Comparison of ENCODE assay signal across 27 mouse cellular contexts in the genomic region with DNA sequence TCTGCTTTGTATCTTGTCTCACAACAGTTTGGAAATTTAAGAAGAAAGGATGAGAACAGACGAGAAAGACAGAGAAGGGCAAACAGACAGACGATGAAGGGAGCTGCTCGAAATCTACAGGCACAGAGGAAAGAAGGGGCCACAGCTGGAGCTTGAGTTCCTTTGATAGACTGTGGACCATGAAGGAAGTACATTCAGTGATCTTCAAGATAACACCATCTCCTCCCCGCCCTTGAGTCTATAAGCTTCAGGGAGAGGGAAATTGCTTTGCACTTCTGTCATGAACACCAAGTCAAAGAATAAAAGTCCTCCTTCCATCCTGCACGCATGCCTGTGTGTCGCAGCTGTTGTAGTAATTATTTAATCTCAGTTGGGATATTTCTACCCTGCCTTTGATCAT. TPM values are rescaled to one million over a fixed set of nuclear protein-coding genes. Genes with fewer than 3 reads are reported as not detected.
DNase-seq lines count a peak whose midpoint lies in the region; ATAC-seq and TF ChIP-seq lines count a peak whose summit lies in the region.
"Had no signal": no experiment of that assay in that cellular context is flagged by ENCODE, and none has a peak within 500 bp of the region (broad histone marks: within the 10 kb centered on the region; RNA-seq: fewer than 3 reads in every experiment).

No protein-coding gene starts in this region.

- no peak for TF ChIP-seq CTCF in G1E (IDR thresholded peaks at IDR 0.05; ENCODE audit: low read depth, low read length)

- no peak overlapping the region; the same call in 1 of the 2 replicates for H3K4me3 ChIP-seq in G1E (ENCODE audit: low read depth, low read length)
- no peak overlapping the region for H3K4me3 ChIP-seq in kidney, embryonic 15.5 days (replicated peaks)
- H3K4me3 ChIP-seq: embryonic facial prominence, embryonic 15.5 days; gastrocnemius, adult 2 months; midbrain, embryonic 13.5 days; neural tube, embryonic 13.5 days; stomach, embryonic 15.5 days had no signal

- H3K4me1 ChIP-seq in G1E (ENCODE audit: insufficient read depth, low read depth, low read length), result peaks cover 11% of the 10 kb centered on the region
- no peaks in the 10 kb centered on the region for H3K4me1 ChIP-seq in kidney, embryonic 15.5 days
- H3K4me1 ChIP-seq: embryonic facial prominence, embryonic 15.5 days; midbrain, embryonic 13.5 days; neural tube, embryonic 13.5 days; stomach, embryonic 15.5 days had no signal

- 70% methylated on average over 6 of the region's 6 CpGs for WGBS in kidney, embryonic 15.5 days

- H3K27me3 ChIP-seq in G1E (ENCODE audit: insufficient read depth, low read length), result no peaks in the 10 kb centered on the region
- no peaks in the 10 kb centered on the region for H3K27me3 ChIP-seq in kidney, embryonic 15.5 days
- H3K27me3 ChIP-seq: embryonic facial prominence, embryonic 15.5 days; midbrain, embryonic 13.5 days; neural tube, embryonic 13.5 days; stomach, embryonic 15.5 days had no signal

- H3K4me2 ChIP-seq in kidney, embryonic 15.5 days, result no peak overlapping the region
- H3K4me2 ChIP-seq: embryonic facial prominence, embryonic 15.5 days; lung, embryonic 14.5 days; midbrain, embryonic 13.5 days; neural tube, embryonic 13.5 days; stomach, embryonic 15.5 days had no signal

- no peaks in the 10 kb centered on the region for H3K9me3 ChIP-seq in G1E (replicated peaks)
- no peaks in the 10 kb centered on the region for H3K9me3 ChIP-seq in kidney, embryonic 15.5 days (replicated peaks)
- H3K9me3 ChIP-seq: embryonic facial prominence, embryonic 15.5 days; midbrain, embryonic 13.5 days; neural tube, embryonic 13.5 days; stomach, embryonic 15.5 days had no signal

- H3K36me3 ChIP-seq in G1E (replicated peaks), result no peaks in the 10 kb centered on the region
- H3K36me3 ChIP-seq in kidney, embryonic 15.5 days, result no peaks in the 10 kb centered on the region
- H3K36me3 ChIP-seq: embryonic facial prominence, embryonic 15.5 days; midbrain, embryonic 13.5 days; neural tube, embryonic 13.5 days; stomach, embryonic 15.5 days had no signal

- no peak overlapping the region for H3K9ac ChIP-seq in kidney, embryonic 15.5 days
- H3K9ac ChIP-seq: embryonic facial prominence, embryonic 15.5 days; forebrain, postnatal 0 days; lung, embryonic 14.5 days; midbrain, embryonic 13.5 days; neural tube, embryonic 13.5 days; stomach, embryonic 15.5 days had no signal

- no peak overlapping the region for H3K27ac ChIP-seq in kidney, embryonic 15.5 days
- H3K27ac ChIP-seq: embryonic facial prominence, embryonic 15.5 days; gastrocnemius, adult 2 months; hindbrain, postnatal 0 days; kidney, postnatal 0 days; midbrain, embryonic 13.5 days; neural tube, embryonic 13.5 days; stomach, embryonic 15.5 days had no signal

- DNase-seq in CD4-positive, CD25-positive, alpha-beta regulatory T cell, adult 2 months (ENCODE audit: low read depth, low spot score), result peak; percentile 3
- no peak for DNase-seq in G1E (ENCODE audit: low spot score)
- no peak for DNase-seq in left cerebral cortex, adult 8-10 months (ENCODE audit: low spot score in 2 of 2)
- no peak for DNase-seq in right cerebral cortex, adult 2 months (ENCODE audit: low spot score in 2 of 2)
- DNase-seq: adrenal gland, postnatal 10 days; cerebellum, adult 11-12 months; cerebellum, postnatal 14 days; forebrain, postnatal 0 days; gastrocnemius, adult 2 months; heart, adult 18-20 months; heart, postnatal 36 days; kidney, adult 11 months; layer of hippocampus, postnatal 36 days; lung, embryonic 14.5 days; lung, postnatal 4 days; thymus, adult 18-20 months had no signal

- peak; percentile 59 for ATAC-seq in G1E (ENCODE audit: extremely low read depth, insufficient number of reproducible peaks, low FRiP score, poor library complexity, severe bottlenecking)
- ATAC-seq in hematopoietic stem cell, adult 5-6 weeks (replicated peaks in 1 of 2; ENCODE audit: insufficient read depth in 1 of 2, low FRiP score in 2 of 2, low TSS enrichment in 1 of 2, low read depth in 1 of 2, poor library complexity in 2 of 2, severe bottlenecking in 2 of 2), result peak; percentile 74 to 77
- ATAC-seq in megakaryocyte-erythroid progenitor cell, adult 5-6 weeks (replicated peaks; ENCODE audit: low FRiP score, low TSS enrichment, poor library complexity, severe bottlenecking), result peak; percentile 41; the same call in 1 of the 2 replicates
- no peak for ATAC-seq in kidney, embryonic 15.5 days (replicated peaks; ENCODE audit: low FRiP score)
- ATAC-seq: forebrain, postnatal 0 days; hindbrain, postnatal 0 days; midbrain, embryonic 13.5 days had no signal

RNA-seq across cellular contexts. Expression of gene Il5ra, which starts 22.8 kb away (rescaled TPM):
- total RNA-seq in G1E (2014; fragmentation: Nextera tagmentation) (8.1 and 12.5 TPM in 2 replicates), G1E (2017) (2.7 and 3.1 TPM in 2 replicates)
- 0.14 and 0.23 TPM in 2 replicates for polyA plus RNA-seq in G1E (2012)
- 0.65 and 1.6 TPM in 2 replicates for total RNA-seq in hematopoietic stem cell, adult 5-6 weeks (2017)
- total RNA-seq in megakaryocyte-erythroid progenitor cell, adult 5-6 weeks (2014; fragmentation: Nextera tagmentation), result not detected in 2 replicates
- total RNA-seq in megakaryocyte-erythroid progenitor cell, adult 5-6 weeks (2017), result not detected in 2 replicates
- not detected for total RNA-seq in left cerebral cortex, adult 8-10 months (2022)
- polyA plus RNA-seq in kidney, embryonic 15.5 days (2015; fragmentation: Nextera tagmentation; extraction: Ambion mirVana), result 0.09 and 0.29 TPM in 2 replicates
- total RNA-seq: forebrain, postnatal 0 days; gastrocnemius, adult 2 months; hindbrain, postnatal 0 days; layer of hippocampus, postnatal 36 days; left cerebral cortex, postnatal 25 days had no signal
- polyA plus RNA-seq: heart, embryonic 14.5 days; hindbrain, postnatal 0 days; lung, embryonic 14.5 days; midbrain, embryonic 13.5 days; neural tube, embryonic 13.5 days had no signal

RNA-seq across cellular contexts. Expression of gene Trnt1, which starts 42.8 kb away (rescaled TPM):
- 71.6 and 79.9 TPM in 2 replicates for total RNA-seq in G1E (2014; fragmentation: Nextera tagmentation)
- total RNA-seq in G1E (2017), result 144 and 155 TPM in 2 replicates
- 4.9 and 7.5 TPM in 2 replicates for polyA plus RNA-seq in G1E (2012)
- 80.5 and 105 TPM in 2 replicates for total RNA-seq in hematopoietic stem cell, adult 5-6 weeks (2017)
- total RNA-seq in megakaryocyte-erythroid progenitor cell, adult 5-6 weeks (2014; fragmentation: Nextera tagmentation), result 67.5 and 88.5 TPM in 2 replicates
- 111 and 129 TPM in 2 replicates for total RNA-seq in megakaryocyte-erythroid progenitor cell, adult 5-6 weeks (2017)
- 10 to 100 TPM; 46.1 to 56.2 (median 49.9) TPM for total RNA-seq in left cerebral cortex, adult 8-10 months (2022)
- polyA plus RNA-seq in kidney, embryonic 15.5 days (2015; fragmentation: Nextera tagmentation; extraction: Ambion mirVana), result 66.0 and 66.3 TPM in 2 replicates
